Mouse (Mus musculus): Measurements from ENCODE around the gene Cks1b.

DNA sequence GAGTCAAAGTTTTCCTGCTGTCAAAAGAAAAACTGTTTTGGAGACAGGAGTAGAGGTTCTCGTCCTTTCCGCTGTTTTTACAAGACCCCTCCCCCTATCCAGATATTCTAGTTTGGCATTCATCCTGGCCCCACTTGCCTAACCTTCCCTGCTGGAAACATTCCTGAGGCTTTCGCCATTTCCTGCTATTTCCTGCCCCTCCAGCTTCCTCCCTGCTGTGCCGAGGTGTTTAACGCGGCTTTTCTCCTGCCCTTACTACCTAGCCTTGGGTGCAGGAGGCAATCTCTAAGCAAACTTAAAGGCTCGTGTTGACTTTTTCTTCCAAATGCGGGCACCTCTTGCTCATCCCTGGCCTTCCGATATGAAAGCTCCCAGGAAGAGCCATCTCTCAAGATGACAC lies 1.4 kb upstream of the Cks1b start:
- TF ChIP-seq CTCF (conservative IDR thresholded peaks at IDR 0.05; ENCODE audit: low read length), result no peak
- TF ChIP-seq NANOG (IDR thresholded peaks at IDR 0.05; ENCODE audit: borderline replicate concordance, low read length), result no peak
